Mouse (Mus musculus) liver, postnatal 0 days (tissue): ENCODE measurements around the gene Crygs. TPM values are rescaled to one million over a fixed set of nuclear protein-coding genes. Genes with fewer than 3 reads are reported as not detected.
A peak's percentile ranks its signal among the peaks of the same experiment; 100 is the strongest.
"Not testable (repeated sequence)": the region's sequence is repeated elsewhere in the genome, so short reads cannot be mapped to it uniquely, and the experiment has no call there.

ENCODE experiments used
- ATAC-seq: fragments of 200-750 bp; cut with Nextera tagmentation; 2 replicates; pipeline ENCODE4 v1.8.0; 2017; ENCODE audit warnings: mild to moderate bottlenecking, moderate library complexity
- DNase-seq: peaks from one replicate; pipeline ENCODE4 v3.0.0-alpha.2; 2016
- H3K27ac ChIP-seq: fragments of 300-500 bp; sonication (generic); 2 replicates; pipeline ENCODE4 v1.5.1; 2014; ENCODE audit warnings: antibody characterized with exemption, moderate library complexity, mild to moderate bottlenecking, low read depth
- H3K27me3 ChIP-seq: fragments of 300-500 bp; sonication (generic); 2 replicates; pipeline ENCODE4 v1.6.1; 2014; ENCODE audit warnings: low read length, control low read depth, mixed read lengths; ENCODE audit not compliant: insufficient read depth
- H3K36me3 ChIP-seq: fragments of 300-500 bp; sonication (generic); replicated peaks from 2 replicates; pipeline ENCODE4 v1.6.1; 2014; ENCODE audit warnings: mild to moderate bottlenecking, control low read depth, low read length, moderate library complexity, mixed read lengths; ENCODE audit not compliant: insufficient read depth
- H3K4me1 ChIP-seq: fragments of 300-500 bp; sonication (generic); 2 replicates; pipeline ENCODE4 v1.6.1; 2014; ENCODE audit warnings: antibody characterized with exemption, mild to moderate bottlenecking, control low read depth; ENCODE audit not compliant: insufficient read depth
- H3K4me2 ChIP-seq: fragments of 300-500 bp; sonication (generic); 2 replicates; pipeline ENCODE4 v1.6.1; 2014; ENCODE audit warnings: low read depth, mild to moderate bottlenecking, low read length, moderate library complexity, mixed read lengths
- H3K4me3 ChIP-seq: fragments of 300-500 bp; sonication (generic); 2 replicates; pipeline ENCODE4 v1.5.1; 2014; ENCODE audit warnings: low read depth, low read length
- H3K9ac ChIP-seq: fragments of 300-500 bp; sonication (generic); replicated peaks from 2 replicates; pipeline ENCODE4 v1.6.1; 2014; ENCODE audit warnings: mild to moderate bottlenecking, moderate library complexity
- H3K9me3 ChIP-seq: fragments of 300-500 bp; sonication (generic); 2 replicates; pipeline ENCODE4 v1.6.1; 2016; ENCODE audit warnings: mild to moderate bottlenecking, control low read depth, low read length, mixed read lengths
- CTCF ChIP-seq: sonication (generic); IDR thresholded peaks from 2 replicates; pipeline ENCODE4 v1.5.1; 2016; ENCODE audit warnings: antibody characterized with exemption, low read depth
- EP300 ChIP-seq: IDR thresholded peaks from 2 replicates; pipeline ENCODE4 v1.6.1; 2016; ENCODE audit warnings: antibody characterized with exemption, low read depth, mild to moderate bottlenecking
- WGBS: fragments of 180-500 bp; shearing (Covaris S2); extraction: QIAGEN DNeasy Blood & Tissue Kit; methylation state at CpG from one replicate; pipeline ENCODE4 v1.1.7; 2014; ENCODE audit not compliant: insufficient replicate concordance; 5-methylcytosine and 5-hydroxymethylcytosine counted together
- polyA plus RNA-seq: library from polyadenylated mRNA; unstranded; fragments of >200 nt; fragmentation: Nextera tagmentation; extraction: Ambion mirVana; gene quantifications from 2 replicates; pipeline ENCODE4 v1.2.1, GENCODE M21; 2015

The Crygs gene
- polyA plus RNA-seq, 1 experiment from 2014 or later = not detected

DNA sequence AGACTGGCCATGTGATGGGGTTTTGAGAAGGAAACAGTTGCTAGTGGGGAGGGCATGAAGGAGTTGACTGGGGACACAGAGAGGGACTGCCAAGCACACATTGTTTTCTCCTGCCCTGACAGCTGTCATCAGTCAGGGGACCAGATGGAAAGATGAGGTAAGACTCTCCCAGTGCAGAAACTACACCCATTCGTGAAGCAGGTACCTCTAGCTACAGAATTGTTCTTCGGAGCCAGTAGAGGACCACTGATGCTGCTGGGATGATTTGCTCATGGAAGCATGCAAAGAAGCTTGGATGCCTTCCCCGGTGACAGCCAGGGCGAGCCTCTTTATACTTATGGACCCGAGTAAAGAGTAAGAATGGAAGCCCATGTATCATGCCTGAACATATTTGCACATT lies 13.9 kb downstream of the Crygs start:
- TF ChIP-seq CTCF (no peak), EP300 (no peak)
- H3K4me3 ChIP-seq = no peak overlapping the region
- no peaks in the 10 kb centered on the region for H3K4me1 ChIP-seq
- no peak overlapping the region for H3K27ac ChIP-seq
- H3K9me3 ChIP-seq = no peaks in the 10 kb centered on the region
- no peaks in the 10 kb centered on the region for H3K27me3 ChIP-seq
- DNase-seq (no peak), ATAC-seq (no peak)
- 72% methylated on average over 5 of the region's 5 CpGs for WGBS
- H3K36me3 ChIP-seq = no peaks in the 10 kb centered on the region
- no peak overlapping the region for H3K4me2 ChIP-seq
- H3K9ac ChIP-seq = no peak overlapping the region

DNA sequence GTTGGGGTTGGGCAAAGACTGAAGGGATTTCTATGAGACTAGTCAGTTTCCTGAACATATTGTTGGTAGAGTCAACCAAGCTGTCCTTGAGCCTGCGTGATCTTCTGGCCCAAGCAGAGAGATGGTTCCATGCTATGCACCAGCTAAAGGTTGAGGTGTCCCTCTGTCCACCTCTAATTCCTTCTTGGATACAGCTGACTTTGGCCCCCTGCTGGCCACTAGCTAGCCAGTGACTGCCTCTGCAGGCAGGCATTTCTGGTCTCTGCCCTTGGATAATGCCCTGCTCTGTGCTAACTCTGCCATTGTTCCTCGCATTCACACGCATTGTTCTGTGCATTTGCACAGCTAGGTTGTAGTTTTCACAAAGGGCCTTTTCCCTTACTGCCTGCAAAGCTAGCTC lies 15.9 kb downstream of the Crygs start:
- 73% methylated on average over 3 of the region's 3 CpGs for WGBS
- no peak for ATAC-seq

DNA sequence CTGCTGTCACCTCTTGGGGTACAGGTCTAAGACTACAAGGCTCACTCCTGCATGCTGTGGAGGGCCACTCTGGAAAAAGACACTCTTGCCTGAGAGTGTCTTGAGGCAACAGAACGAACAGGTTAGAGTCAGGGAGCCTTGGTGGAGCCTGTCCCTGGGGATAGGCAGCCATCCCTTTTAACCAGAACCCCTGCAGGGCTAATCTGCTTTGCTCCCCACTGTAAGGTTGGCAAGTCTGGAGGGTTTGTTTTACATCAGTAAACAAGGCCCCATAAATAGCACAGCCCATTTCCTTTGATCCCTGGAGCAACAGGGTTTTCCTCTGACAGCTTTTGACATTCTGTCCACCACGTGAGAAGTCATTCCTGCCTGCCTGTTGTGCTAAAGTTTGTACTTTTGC lies 20.1 kb downstream of the Crygs start:
- Histone ChIP-seq H3K36me3 (no peaks in the 10 kb centered on the region), H3K4me1 (no peaks in the 10 kb centered on the region), H3K4me2 (no peak overlapping the region), H3K9ac (no peak overlapping the region), H3K27me3 (no peaks in the 10 kb centered on the region), H3K27ac (no peak overlapping the region), H3K9me3 (no peaks in the 10 kb centered on the region), H3K4me3 (no peak overlapping the region)
- ATAC-seq (no peak), DNase-seq (no peak)
- TF ChIP-seq EP300 = no peak
- no peak for TF ChIP-seq CTCF
- WGBS = 39% methylated on average over 2 of the region's 2 CpGs

More for the DNA sequence above, 15.9 kb downstream of the Crygs start:
- H3K9ac ChIP-seq = no peak overlapping the region
- DNase-seq = no peak
- no peaks in the 10 kb centered on the region for H3K27me3 ChIP-seq
- H3K27ac ChIP-seq = no peak overlapping the region
- H3K4me2 ChIP-seq = no peak overlapping the region
- H3K4me3 ChIP-seq = no peak overlapping the region
- H3K36me3 ChIP-seq = no peaks in the 10 kb centered on the region
- H3K9me3 ChIP-seq = no peaks in the 10 kb centered on the region
- H3K4me1 ChIP-seq = no peaks in the 10 kb centered on the region
- TF ChIP-seq CTCF (peak; percentile 48), EP300 (no peak)

DNA sequence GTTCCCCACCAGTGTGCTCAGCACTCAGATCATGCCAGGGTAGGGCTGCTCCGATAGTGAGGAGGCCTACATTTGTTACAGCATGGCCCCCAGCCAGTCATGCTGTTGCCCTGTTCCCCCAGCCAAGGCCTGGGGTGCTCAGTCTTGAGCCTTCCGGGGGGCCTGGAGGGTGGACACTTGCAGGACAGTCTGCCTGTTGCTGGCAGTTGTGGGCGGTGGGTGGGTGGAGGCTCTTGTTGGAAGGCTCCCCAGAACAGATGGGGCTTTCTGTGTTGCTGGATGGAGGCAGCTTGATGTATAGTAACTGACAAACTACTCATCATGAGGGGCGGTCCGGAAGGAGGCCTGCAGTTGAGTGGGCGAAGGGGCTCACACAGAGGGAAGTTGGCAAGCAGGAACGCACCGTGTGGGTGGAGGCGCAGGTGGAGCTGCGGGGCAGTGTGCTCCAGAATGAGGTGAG lies 21.4 kb downstream of the Crygs start:
- no peaks in the 10 kb centered on the region for H3K27me3 ChIP-seq

DNA sequence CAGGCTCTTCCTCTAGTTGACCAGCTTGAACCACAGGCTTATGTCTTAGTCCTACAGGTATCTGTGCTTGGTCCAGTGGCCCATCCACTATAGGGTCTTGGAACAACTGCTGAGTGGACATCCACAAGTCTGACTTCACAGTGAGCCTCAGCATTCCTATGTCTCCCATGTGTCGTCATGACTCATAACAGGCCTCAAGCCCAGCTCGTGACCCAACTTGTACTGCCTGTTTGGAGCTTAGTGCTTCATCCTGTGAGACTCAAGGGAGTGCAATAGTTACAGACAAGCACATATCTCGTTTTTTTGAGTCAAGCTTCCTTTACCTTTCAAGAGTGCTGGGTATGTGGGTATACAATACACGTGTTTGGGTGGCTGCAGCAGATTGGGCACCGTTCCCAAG lies 28.7 kb downstream of the Crygs start:
- no peak for ATAC-seq
- no peaks in the 10 kb centered on the region for H3K27me3 ChIP-seq
- H3K9me3 ChIP-seq = no peaks in the 10 kb centered on the region
- no peak for DNase-seq
- no peak overlapping the region for H3K4me2 ChIP-seq
- no peaks in the 10 kb centered on the region for H3K4me1 ChIP-seq
- TF ChIP-seq EP300 (no peak), CTCF (no peak)
- no peak overlapping the region for H3K27ac ChIP-seq
- H3K9ac ChIP-seq = no peak overlapping the region
- 75% methylated on average over 5 of the region's 5 CpGs for WGBS
- no peaks in the 10 kb centered on the region for H3K36me3 ChIP-seq
- no peak overlapping the region for H3K4me3 ChIP-seq

More for the DNA sequence above, 21.4 kb downstream of the Crygs start:
- Histone ChIP-seq H3K9me3 (no peaks in the 10 kb centered on the region), H3K36me3 (no peaks in the 10 kb centered on the region), H3K4me1 (no peaks in the 10 kb centered on the region), H3K4me2 (no peak overlapping the region), H3K27ac (no peak overlapping the region), H3K9ac (no peak overlapping the region), H3K4me3 (no peak overlapping the region)
- no peak for DNase-seq
- WGBS = 54% methylated on average over 10 of the region's 10 CpGs
- no peak for ATAC-seq
- no peak for TF ChIP-seq EP300
- TF ChIP-seq CTCF = no peak

DNA sequence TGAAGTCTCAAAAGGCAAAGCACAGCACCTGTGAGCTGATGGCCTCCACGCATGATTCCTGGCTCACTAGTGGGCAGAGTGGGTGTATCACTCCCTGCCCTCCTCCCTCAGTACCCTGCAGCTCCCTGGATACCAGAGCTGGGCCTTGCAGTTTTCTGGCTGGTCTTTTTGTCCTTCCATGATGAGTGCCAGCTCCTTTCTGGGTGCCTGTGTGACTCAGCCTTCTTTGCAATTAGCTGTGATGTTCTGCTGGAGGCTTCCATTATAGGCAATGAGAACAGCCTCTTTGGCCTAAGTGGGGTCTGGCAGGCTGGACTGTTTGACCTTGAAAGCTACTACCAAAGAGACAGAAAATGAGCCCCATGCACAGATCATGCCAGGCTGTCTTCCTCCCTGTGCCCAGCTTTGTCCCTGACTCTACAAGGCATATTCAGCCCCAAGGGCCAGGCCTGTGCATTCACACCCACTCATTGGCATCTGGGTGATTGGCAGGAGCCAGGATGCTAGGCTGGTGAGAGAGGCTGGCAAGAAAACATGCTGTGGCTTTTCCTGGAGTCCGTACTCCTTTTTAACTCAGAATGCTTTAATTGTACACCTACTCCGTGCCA lies 32.0 kb downstream of the Crygs start:
- no peaks in the 10 kb centered on the region for H3K36me3 ChIP-seq
- no peak overlapping the region for H3K4me3 ChIP-seq
- ATAC-seq = no peak
- no peaks in the 10 kb centered on the region for H3K27me3 ChIP-seq
- no peak for DNase-seq
- H3K9ac ChIP-seq = no peak overlapping the region
- WGBS = 77% methylated on average over 3 of the region's 3 CpGs
- H3K4me2 ChIP-seq = no peak overlapping the region
- no peaks in the 10 kb centered on the region for H3K4me1 ChIP-seq
- H3K27ac ChIP-seq = no peak overlapping the region
- H3K9me3 ChIP-seq = no peaks in the 10 kb centered on the region
- TF ChIP-seq EP300 (no peak), CTCF (no peak)

DNA sequence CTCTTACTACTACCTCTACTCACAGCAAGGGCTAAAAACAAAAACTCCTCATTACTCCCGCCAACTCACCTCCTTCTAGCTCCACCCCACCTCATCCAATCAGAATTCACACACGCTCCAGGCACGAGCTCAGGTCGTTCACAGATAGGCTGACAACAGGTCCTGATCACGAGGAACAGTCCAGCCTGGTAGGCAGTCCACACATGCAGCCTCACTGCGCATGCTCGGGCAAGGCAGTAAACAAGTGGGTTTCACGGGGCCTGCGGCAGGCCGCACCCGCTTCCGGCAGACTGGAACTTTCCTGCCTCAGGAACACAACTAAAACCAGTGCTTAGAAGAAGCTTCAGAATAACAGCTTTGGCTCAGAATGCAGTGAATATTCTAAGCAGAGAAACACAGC lies 33.1 kb downstream of the Crygs start:
- H3K4me3 ChIP-seq, H3K9ac ChIP-seq, H3K27ac ChIP-seq, ATAC-seq, H3K9me3 ChIP-seq, H3K36me3 ChIP-seq, DNase-seq, H3K27me3 ChIP-seq, H3K4me2 ChIP-seq, H3K4me1 ChIP-seq: not testable (repeated sequence)
- WGBS = 79% methylated on average over 12 of the region's 12 CpGs
